Mouse (Mus musculus) lung, embryonic 16.5 days (tissue): ENCODE results near the gene Fkbp5. TPM values are rescaled to one million over a fixed set of nuclear protein-coding genes. Genes with fewer than 3 reads are reported as not detected.

Source experiments
- ATAC-seq: fragments of 200-750 bp; cut with Nextera tagmentation; 2 replicates; pipeline ENCODE4 v1.8.0; 2017; ENCODE audit warnings: low read depth, mild to moderate bottlenecking, moderate library complexity
- H3K27ac ChIP-seq: fragments of 300-500 bp; sonication (generic); 2 replicates; pipeline ENCODE4 v1.5.1; 2014; ENCODE audit warnings: mild to moderate bottlenecking, control low read depth, low read length
- H3K27me3 ChIP-seq: fragments of 300-500 bp; sonication (generic); 2 replicates; pipeline ENCODE4 v1.6.1; 2014; ENCODE audit warnings: low read depth, low read length, mixed read lengths; ENCODE audit not compliant: control insufficient read depth, insufficient read depth
- H3K36me3 ChIP-seq: fragments of 300-500 bp; sonication (generic); 2 replicates; pipeline ENCODE4 v1.6.1; 2014; ENCODE audit warnings: low read length; ENCODE audit not compliant: control insufficient read depth, insufficient read depth
- H3K4me1 ChIP-seq: fragments of 300-500 bp; sonication (generic); replicated peaks from 2 replicates; pipeline ENCODE4 v1.6.1; 2014; ENCODE audit warnings: low read length, mixed read lengths; ENCODE audit not compliant: control insufficient read depth, insufficient read depth
- H3K4me2 ChIP-seq: fragments of 300-500 bp; sonication (generic); 2 replicates; pipeline ENCODE4 v1.6.1; 2014; ENCODE audit warnings: low read depth, low read length, control low read depth
- H3K4me3 ChIP-seq: fragments of 300-500 bp; sonication (generic); 2 replicates; pipeline ENCODE4 v1.5.1; 2014; ENCODE audit warnings: mild to moderate bottlenecking, low read length, control low read depth
- H3K9ac ChIP-seq: fragments of 300-500 bp; sonication (generic); 2 replicates; pipeline ENCODE4 v1.6.1; 2014; ENCODE audit warnings: low read length, control low read depth
- H3K9me3 ChIP-seq: fragments of 300-500 bp; sonication (generic); 2 replicates; pipeline ENCODE4 v1.6.1; 2016; ENCODE audit warnings: low read length; ENCODE audit not compliant: control insufficient read depth
- WGBS: fragments of 180-500 bp; shearing (Covaris S2); extraction: QIAGEN DNeasy Blood & Tissue Kit; methylation state at CpG from one replicate; pipeline ENCODE4 v1.1.7; 2014; 5-methylcytosine and 5-hydroxymethylcytosine counted together
- polyA plus RNA-seq: library from polyadenylated mRNA; unstranded; fragments of >200 nt; fragmentation: Nextera tagmentation; extraction: Ambion mirVana; gene quantifications from 2 replicates; pipeline ENCODE4 v1.2.1, GENCODE M21; 2015

Gene Fkbp5
- polyA plus RNA-seq, 1 experiment from 2014 or later, result 38.5 TPM

GRCm38 (mm10) chr17:28394051-28394765 lies 123.1 kb downstream of the Fkbp5 start:
- Histone ChIP-seq H3K27me3 (no peaks in the 10 kb centered on the region), H3K4me2 (no peak overlapping the region), H3K36me3 (no peaks in the 10 kb centered on the region; the same call in 1 of the 2 replicates), H3K4me1 (no peaks in the 10 kb centered on the region; the same call in 1 of the 2 replicates), H3K27ac (no peak overlapping the region), H3K4me3 (no peak overlapping the region), H3K9ac (no peak overlapping the region), H3K9me3 (no peaks in the 10 kb centered on the region)
- WGBS, result 68% methylated on average over 15 of the region's 15 CpGs
- no peak for ATAC-seq

- peak overlapping the region; percentile 30 for H3K4me2 ChIP-seq
- H3K9me3 ChIP-seq, result no peaks in the 10 kb centered on the region
- H3K27ac ChIP-seq, result no peak overlapping the region
- no peak overlapping the region; the same call in 1 of the 2 replicates for H3K4me3 ChIP-seq
- no peak for ATAC-seq
- WGBS, result 6% methylated on average over 21 of the region's 25 CpGs
- H3K4me1 ChIP-seq, result no peaks in the 10 kb centered on the region; the same call in 1 of the 2 replicates
- peak overlapping the region; percentile 35; the same call in 1 of the 2 replicates for H3K9ac ChIP-seq
- H3K36me3 ChIP-seq, result no peaks in the 10 kb centered on the region
- peaks cover 7% of the 10 kb centered on the region; the same call in 1 of the 2 replicates for H3K27me3 ChIP-seq
These were observed 125.5 kb downstream of the Fkbp5 start for GRCm38 (mm10) chr17:28391568-28392432.

- Histone ChIP-seq H3K36me3 (no peaks in the 10 kb centered on the region), H3K27me3 (peaks cover 12% of the 10 kb centered on the region), H3K4me2 (no peak overlapping the region), H3K4me1 (peaks cover 3% of the 10 kb centered on the region; the same call in 1 of the 2 replicates), H3K27ac (no peak overlapping the region), H3K4me3 (no peak overlapping the region), H3K9me3 (no peaks in the 10 kb centered on the region), H3K9ac (no peak overlapping the region)
- WGBS, result 85% methylated on average over 3 of the region's 3 CpGs
- no peak for ATAC-seq
These were observed 128.8 kb downstream of the Fkbp5 start for GRCm38 (mm10) chr17:28388534-28388933.

- Histone ChIP-seq H3K4me2 (no peak overlapping the region), H3K9ac (no peak overlapping the region), H3K4me3 (no peak overlapping the region), H3K36me3 (no peaks in the 10 kb centered on the region), H3K4me1 (0 out of 2 replicates have a peak, but pooled peaks cover 3% of the 10 kb centered on the region), H3K9me3 (no peaks in the 10 kb centered on the region), H3K27ac (no peak overlapping the region), H3K27me3 (peaks cover 12% of the 10 kb centered on the region)
- ATAC-seq, result no peak
- WGBS, result 10% methylated on average over 23 of the region's 23 CpGs
These were observed 131.0 kb downstream of the Fkbp5 start for GRCm38 (mm10) chr17:28386150-28386905.

- H3K9me3 ChIP-seq, result no peaks in the 10 kb centered on the region
- no peak for ATAC-seq
- H3K27me3 ChIP-seq, result peaks cover 12% of the 10 kb centered on the region
- no peaks in the 10 kb centered on the region for H3K36me3 ChIP-seq
- no peak overlapping the region for H3K4me2 ChIP-seq
- 0 out of 2 replicates have a peak, but pooled peaks cover 3% of the 10 kb centered on the region for H3K4me1 ChIP-seq
- WGBS, result 62% methylated on average over 4 of the region's 4 CpGs
- H3K4me3 ChIP-seq, result no peak overlapping the region
- H3K27ac ChIP-seq, result no peak overlapping the region
- H3K9ac ChIP-seq, result no peak overlapping the region
These were observed 133.0 kb downstream of the Fkbp5 start for GRCm38 (mm10) chr17:28384298-28384697.

- no peaks in the 10 kb centered on the region for H3K9me3 ChIP-seq
- H3K9ac ChIP-seq, result no peak overlapping the region
- no peak overlapping the region for H3K27ac ChIP-seq
- WGBS, result 13% methylated on average over 6 of the region's 6 CpGs
- no peak overlapping the region for H3K4me3 ChIP-seq
- no peak for ATAC-seq
- H3K4me2 ChIP-seq, result no peak overlapping the region
- no peaks in the 10 kb centered on the region for H3K4me1 ChIP-seq
- H3K27me3 ChIP-seq, result peaks cover 6% of the 10 kb centered on the region; the same call in 1 of the 2 replicates
- H3K36me3 ChIP-seq, result no peaks in the 10 kb centered on the region
These were observed 137.1 kb downstream of the Fkbp5 start for GRCm38 (mm10) chr17:28380255-28380654.

GRCm38 (mm10) chr17:28375592-28376061 lies 141.7 kb downstream of the Fkbp5 start:
- peaks cover 10% of the 10 kb centered on the region for H3K27me3 ChIP-seq
- no peaks in the 10 kb centered on the region for H3K36me3 ChIP-seq
- WGBS, result 10% methylated on average over 17 of the region's 17 CpGs
- ATAC-seq, result peak; percentile 32
- no peak overlapping the region for H3K27ac ChIP-seq
- no peaks in the 10 kb centered on the region for H3K9me3 ChIP-seq
- no peak overlapping the region for H3K4me3 ChIP-seq
- no peaks in the 10 kb centered on the region for H3K4me1 ChIP-seq
- H3K9ac ChIP-seq, result no peak overlapping the region
- peak overlapping the region; percentile 32 for H3K4me2 ChIP-seq

GRCm38 (mm10) chr17:28374494-28374893 lies 142.8 kb downstream of the Fkbp5 start:
- Histone ChIP-seq H3K4me3 (no peak overlapping the region), H3K9ac (no peak overlapping the region), H3K4me1 (no peaks in the 10 kb centered on the region), H3K36me3 (no peaks in the 10 kb centered on the region), H3K9me3 (no peaks in the 10 kb centered on the region), H3K4me2 (no peak overlapping the region), H3K27me3 (peaks cover 10% of the 10 kb centered on the region), H3K27ac (no peak overlapping the region)
- ATAC-seq, result no peak
- WGBS, result 11% methylated on average over 16 of the region's 16 CpGs
